Mouse (Mus musculus): Measurements from ENCODE around the gene Coa3. TPM values are rescaled to one million over a fixed set of nuclear protein-coding genes. Genes with fewer than 3 reads are reported as not detected.

The Coa3 gene
- polyA plus RNA-seq, 1 experiment from 2014 or later, result 165 TPM

DNA sequence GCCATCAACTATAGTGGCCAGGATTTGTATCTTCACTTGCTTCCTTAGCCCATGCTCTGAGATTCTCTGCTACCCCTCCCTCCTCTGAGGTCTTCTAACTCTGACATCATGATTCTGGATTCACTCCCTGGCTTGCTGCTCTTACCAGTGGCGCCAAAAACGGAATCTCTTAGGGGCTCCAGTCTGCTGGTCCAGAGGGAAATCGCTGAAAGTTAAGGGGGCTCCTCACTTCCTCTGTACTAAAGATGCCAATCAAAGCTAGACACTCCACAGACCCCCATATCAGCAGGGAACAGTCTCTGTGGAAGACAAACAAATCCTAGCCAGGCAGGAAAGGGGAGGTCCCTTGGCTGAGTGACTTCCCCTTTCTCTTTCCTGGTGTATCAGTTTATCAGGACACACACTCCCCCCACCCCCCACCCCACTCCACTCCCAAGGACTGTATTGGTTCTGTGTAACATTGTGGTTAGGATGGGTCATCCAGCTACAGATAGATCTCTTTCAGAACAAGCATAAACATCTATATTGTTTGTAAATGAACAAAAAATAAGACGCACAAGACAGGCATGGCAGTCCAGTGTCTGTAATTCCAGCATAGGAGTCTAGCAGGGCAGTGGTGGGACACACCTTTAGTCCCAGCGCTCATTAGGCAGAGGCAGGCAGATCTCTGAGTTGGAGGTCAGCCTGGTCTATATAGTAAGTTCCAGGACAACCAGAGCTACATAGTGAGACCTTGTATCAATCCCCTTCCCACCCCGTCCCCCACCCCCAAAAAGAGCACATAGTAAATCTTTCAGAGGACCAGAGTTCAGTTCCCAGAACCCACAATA, 46.7 kb downstream of the Coa3 start:
- H3K9ac ChIP-seq, result 0 out of 2 replicates have a peak overlapping the region, but pooled peaks have one; percentile 1
- peaks cover 40% of the 10 kb centered on the region for H3K4me1 ChIP-seq

DNA sequence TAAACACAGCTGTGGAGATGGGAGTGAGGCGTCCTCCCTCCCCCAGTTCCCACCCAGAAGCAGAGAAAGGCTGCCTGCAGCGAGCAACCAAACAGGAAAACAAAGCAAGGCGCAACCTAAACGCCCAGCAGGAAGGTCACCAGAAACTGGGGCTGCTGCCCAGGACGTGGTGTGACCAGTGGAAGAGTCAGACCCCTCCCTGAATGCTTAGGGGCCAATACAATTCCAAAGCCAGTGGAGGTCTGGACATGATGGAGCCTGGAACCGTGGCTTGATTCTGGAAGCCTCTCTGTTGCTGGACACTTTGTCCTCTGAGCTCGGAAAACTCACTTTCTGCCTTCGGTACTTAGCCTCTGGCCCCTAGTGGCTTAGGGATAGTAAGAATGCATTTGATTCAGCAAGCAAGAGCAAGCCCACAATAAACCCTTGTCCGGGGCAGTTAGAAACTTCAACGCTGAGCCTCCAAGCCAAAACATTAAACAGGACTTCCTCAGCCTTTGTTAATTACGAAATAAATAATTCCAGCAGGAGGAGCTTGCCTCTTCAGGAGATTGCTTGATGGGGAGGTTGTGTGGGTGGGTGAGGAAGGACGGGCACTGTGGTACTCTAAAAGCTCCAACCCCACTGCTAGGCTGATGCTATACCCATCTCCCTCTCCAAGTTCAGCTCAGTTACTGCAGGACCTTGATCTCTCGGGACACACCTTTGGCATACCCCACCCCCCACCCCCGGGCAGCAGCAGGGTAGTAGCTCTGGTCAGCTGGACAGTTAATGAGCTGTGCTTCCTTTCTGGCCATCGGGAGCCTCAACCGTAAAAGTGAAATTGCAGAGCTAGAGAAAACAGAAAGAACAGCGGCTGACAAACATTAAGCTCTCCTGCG, 47.7 kb downstream of the Coa3 start:
- 10% methylated on average over 18 of the region's 18 CpGs for WGBS
- Histone ChIP-seq H3K4me3 (replicated peaks) (peak overlapping the region; percentile 18), H3K4me1 (peaks cover 36% of the 10 kb centered on the region), H3K9me3 (replicated peaks) (no peaks in the 10 kb centered on the region), H3K36me3 (no peaks in the 10 kb centered on the region), H3K4me2 (replicated peaks) (peak overlapping the region; percentile 38), H3K27ac (replicated peaks) (peak overlapping the region; percentile 92), H3K27me3 (no peaks in the 10 kb centered on the region), H3K9ac (0 out of 2 replicates have a peak overlapping the region, but pooled peaks have one; percentile 1)
- no peak; the same call in 1 of the 2 replicates for ATAC-seq (ENCODE audit: insufficient number of reproducible peaks, low FRiP score, low TSS enrichment, low read depth)

More for the DNA sequence above, 46.7 kb downstream of the Coa3 start:
- Histone ChIP-seq H3K27ac (replicated peaks) (peak overlapping the region; percentile 92), H3K4me3 (replicated peaks) (peak overlapping the region; percentile 18), H3K9me3 (replicated peaks) (no peaks in the 10 kb centered on the region), H3K36me3 (no peaks in the 10 kb centered on the region), H3K4me2 (replicated peaks) (peak overlapping the region; percentile 38), H3K27me3 (no peaks in the 10 kb centered on the region)
- ATAC-seq (ENCODE audit: insufficient number of reproducible peaks, low FRiP score, low TSS enrichment, low read depth), result 0 out of 2 replicates have a peak, but pooled peaks have one; percentile 52
- 51% methylated on average over 6 of the region's 6 CpGs for WGBS

DNA sequence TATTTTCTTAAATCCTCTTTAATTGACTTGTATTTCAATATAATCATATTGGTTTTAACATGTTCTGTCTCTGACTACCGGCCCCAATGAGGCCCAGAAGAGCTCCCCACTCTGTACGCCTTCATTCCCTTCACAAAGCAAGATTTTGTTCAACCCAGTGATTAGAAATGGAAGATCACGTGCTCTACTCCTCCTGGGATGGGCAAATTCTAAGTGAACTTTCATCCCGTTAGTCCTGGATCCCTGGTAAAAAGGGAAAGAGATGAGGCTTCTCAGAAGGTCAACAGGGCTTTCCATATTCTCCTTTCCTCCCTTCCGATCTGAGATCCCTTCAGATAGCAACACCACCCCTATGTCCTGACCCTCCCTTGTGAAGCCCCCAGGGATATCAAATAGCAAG, 48.4 kb downstream of the Coa3 start:
- no peak overlapping the region for H3K4me3 ChIP-seq (replicated peaks)
- no peak overlapping the region for H3K9ac ChIP-seq
- peak overlapping the region; percentile 92 for H3K27ac ChIP-seq (replicated peaks)
- peaks cover 36% of the 10 kb centered on the region for H3K4me1 ChIP-seq
- WGBS, result 10% methylated on average over 5 of the region's 5 CpGs
- no peaks in the 10 kb centered on the region for H3K27me3 ChIP-seq
- H3K9me3 ChIP-seq (replicated peaks), result no peaks in the 10 kb centered on the region
- no peaks in the 10 kb centered on the region for H3K36me3 ChIP-seq
- 0 out of 2 replicates have a peak, but pooled peaks have one; percentile 5 for ATAC-seq (ENCODE audit: insufficient number of reproducible peaks, low FRiP score, low TSS enrichment, low read depth)
- peak overlapping the region; percentile 38 for H3K4me2 ChIP-seq (replicated peaks)

DNA sequence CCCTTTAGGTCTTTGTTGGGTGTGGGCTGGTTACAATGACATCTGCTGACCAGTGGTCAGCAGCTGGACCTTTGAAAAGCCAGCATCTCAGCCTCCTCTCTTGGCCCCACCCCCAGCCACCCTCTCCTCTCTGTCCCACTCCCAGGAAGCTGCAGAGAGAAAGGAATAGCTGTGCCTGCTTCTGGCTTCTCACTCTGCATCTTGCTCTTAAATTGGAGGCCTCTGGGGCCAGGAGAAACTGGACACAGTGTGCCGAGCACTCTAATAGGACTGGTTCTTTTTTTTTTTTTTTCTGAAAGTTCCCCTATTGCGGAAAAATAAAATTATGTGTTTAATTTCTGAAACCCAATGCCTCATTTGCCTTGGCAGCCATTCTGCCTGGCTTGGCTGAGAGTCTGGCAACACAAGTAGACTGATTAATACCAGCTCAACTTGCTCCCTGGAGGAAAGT, 48.8 kb downstream of the Coa3 start:
- Histone ChIP-seq H3K27me3 (no peaks in the 10 kb centered on the region), H3K4me1 (peaks cover 40% of the 10 kb centered on the region), H3K4me3 (replicated peaks) (no peak overlapping the region), H3K9me3 (replicated peaks) (no peaks in the 10 kb centered on the region), H3K27ac (replicated peaks) (peak overlapping the region; percentile 92), H3K36me3 (no peaks in the 10 kb centered on the region), H3K4me2 (replicated peaks) (peak overlapping the region; percentile 38; the same call in 1 of the 2 replicates), H3K9ac (no peak overlapping the region)
- no peak for ATAC-seq (ENCODE audit: insufficient number of reproducible peaks, low FRiP score, low TSS enrichment, low read depth)
- 15% methylated on average over 2 of the region's 2 CpGs for WGBS

DNA sequence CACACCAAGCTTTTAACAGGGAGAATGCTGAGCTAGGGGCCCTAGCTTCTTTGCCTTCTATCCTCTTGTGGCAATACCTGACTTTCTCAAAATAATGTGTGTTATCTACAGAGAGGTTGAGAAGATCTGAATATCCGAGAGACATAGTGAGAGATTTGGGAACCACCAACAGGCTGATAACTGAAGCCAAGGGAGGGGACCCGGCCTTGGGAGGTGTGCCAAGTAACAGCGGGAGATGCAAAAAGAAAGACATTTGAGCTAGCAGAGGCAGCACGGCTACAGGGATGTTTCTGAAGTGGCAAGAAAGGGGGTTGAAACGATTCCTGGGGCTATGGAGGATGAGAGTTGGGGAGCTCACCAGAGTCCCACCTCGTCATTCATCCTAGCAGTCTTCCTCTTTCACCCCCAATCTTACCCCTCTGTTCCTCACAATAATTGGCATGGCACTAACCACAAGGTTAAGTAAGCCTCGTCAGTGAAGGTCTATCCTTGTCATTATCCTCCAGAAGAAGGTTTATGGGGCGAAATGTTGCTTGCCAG, 49.5 kb downstream of the Coa3 start:
- ATAC-seq (ENCODE audit: insufficient number of reproducible peaks, low FRiP score, low TSS enrichment, low read depth), result no peak
- H3K27ac ChIP-seq (replicated peaks), result peak overlapping the region; percentile 92
- no peaks in the 10 kb centered on the region for H3K36me3 ChIP-seq
- no peaks in the 10 kb centered on the region for H3K9me3 ChIP-seq (replicated peaks)
- no peaks in the 10 kb centered on the region for H3K27me3 ChIP-seq
- H3K4me2 ChIP-seq (replicated peaks), result peak overlapping the region; percentile 38; the same call in 1 of the 2 replicates
- H3K9ac ChIP-seq, result no peak overlapping the region
- 22% methylated on average over 8 of the region's 8 CpGs for WGBS
- peaks cover 41% of the 10 kb centered on the region for H3K4me1 ChIP-seq
- H3K4me3 ChIP-seq (replicated peaks), result no peak overlapping the region

Other genes starting within 250 kb of the Coa3 start
- gene Naglu, start 209.1 kb downstream of the Coa3 start, polyA plus RNA-seq (2015; fragmentation: Nextera tagmentation; extraction: Ambion mirVana), result 15.1 and 16.6 TPM in 2 replicates
- 0.24 and 0.25 TPM in 2 replicates for gene Hsd17b1, start 200.7 kb downstream of the Coa3 start, polyA plus RNA-seq (2015; fragmentation: Nextera tagmentation; extraction: Ambion mirVana)
- gene Coasy, start 196.5 kb downstream of the Coa3 start, polyA plus RNA-seq (2015; fragmentation: Nextera tagmentation; extraction: Ambion mirVana), result 43.2 and 44.9 TPM in 2 replicates
- 50.3 and 52.0 TPM in 2 replicates for gene Mlx, start 191.8 kb downstream of the Coa3 start, polyA plus RNA-seq (2015; fragmentation: Nextera tagmentation; extraction: Ambion mirVana)
- gene Psmc3ip, start 183.7 kb downstream of the Coa3 start, polyA plus RNA-seq (2015; fragmentation: Nextera tagmentation; extraction: Ambion mirVana), result 32.0 and 33.6 TPM in 2 replicates
- gene Retreg3, start 159.2 kb downstream of the Coa3 start, polyA plus RNA-seq (2015; fragmentation: Nextera tagmentation; extraction: Ambion mirVana), result 25.3 and 26.7 TPM in 2 replicates
- gene Tubg1, start 159.2 kb downstream of the Coa3 start, polyA plus RNA-seq (2015; fragmentation: Nextera tagmentation; extraction: Ambion mirVana), result 69.7 and 73.4 TPM in 2 replicates
- gene Tubg2, start 123.2 kb downstream of the Coa3 start, polyA plus RNA-seq (2015; fragmentation: Nextera tagmentation; extraction: Ambion mirVana), result 11.1 and 11.9 TPM in 2 replicates
- 2.0 and 2.2 TPM in 2 replicates for gene Cntnap1, start 108.6 kb downstream of the Coa3 start, polyA plus RNA-seq (2015; fragmentation: Nextera tagmentation; extraction: Ambion mirVana)
- 27.2 and 28.7 TPM in 2 replicates for gene Plekhh3, start 107.8 kb downstream of the Coa3 start, polyA plus RNA-seq (2015; fragmentation: Nextera tagmentation; extraction: Ambion mirVana)
- 0.24 and 0.50 TPM in 2 replicates for gene Ccr10, start 103.7 kb downstream of the Coa3 start, polyA plus RNA-seq (2015; fragmentation: Nextera tagmentation; extraction: Ambion mirVana)
- gene Ezh1, start 52.7 kb downstream of the Coa3 start, polyA plus RNA-seq (2015; fragmentation: Nextera tagmentation; extraction: Ambion mirVana), result 16.5 and 18.7 TPM in 2 replicates
- gene Ramp2, start 33.1 kb downstream of the Coa3 start, polyA plus RNA-seq (2015; fragmentation: Nextera tagmentation; extraction: Ambion mirVana), result 138 and 139 TPM in 2 replicates
- gene Vps25, start 25.4 kb downstream of the Coa3 start, polyA plus RNA-seq (2015; fragmentation: Nextera tagmentation; extraction: Ambion mirVana), result 122 and 133 TPM in 2 replicates
- gene Wnk4, start 18.5 kb downstream of the Coa3 start, polyA plus RNA-seq (2015; fragmentation: Nextera tagmentation; extraction: Ambion mirVana), result 12.5 and 14.3 TPM in 2 replicates
- 1.1 and 1.9 TPM in 2 replicates for gene Cntd1, start 102 bp downstream of the Coa3 start, polyA plus RNA-seq (2015; fragmentation: Nextera tagmentation; extraction: Ambion mirVana)
- gene Becn1, start 23.2 kb upstream of the Coa3 start, polyA plus RNA-seq (2015; fragmentation: Nextera tagmentation; extraction: Ambion mirVana), result 141 and 143 TPM in 2 replicates
- gene Psme3, start 37.1 kb upstream of the Coa3 start, polyA plus RNA-seq (2015; fragmentation: Nextera tagmentation; extraction: Ambion mirVana), result 124 and 126 TPM in 2 replicates
- 1.1 and 1.6 TPM in 2 replicates for gene Aoc2, start 45.9 kb upstream of the Coa3 start, polyA plus RNA-seq (2015; fragmentation: Nextera tagmentation; extraction: Ambion mirVana)
- gene Aoc3, start 51.5 kb upstream of the Coa3 start, polyA plus RNA-seq (2015; fragmentation: Nextera tagmentation; extraction: Ambion mirVana), result 0.77 and 0.94 TPM in 2 replicates
- not detected in 2 replicates for gene G6pc, start 88.4 kb upstream of the Coa3 start, polyA plus RNA-seq (2015; fragmentation: Nextera tagmentation; extraction: Ambion mirVana)
- gene Aarsd1, start 138.5 kb upstream of the Coa3 start, polyA plus RNA-seq (2015; fragmentation: Nextera tagmentation; extraction: Ambion mirVana), result 63.4 and 65.6 TPM in 2 replicates
- 9.7 and 11.4 TPM in 2 replicates for gene Gm27029, start 145.7 kb upstream of the Coa3 start, polyA plus RNA-seq (2015; fragmentation: Nextera tagmentation; extraction: Ambion mirVana)
- 21.6 and 23.4 TPM in 2 replicates for gene Rundc1, start 146.0 kb upstream of the Coa3 start, polyA plus RNA-seq (2015; fragmentation: Nextera tagmentation; extraction: Ambion mirVana)
- 19.8 and 22.1 TPM in 2 replicates for gene Ptges3l, start 146.2 kb upstream of the Coa3 start, polyA plus RNA-seq (2015; fragmentation: Nextera tagmentation; extraction: Ambion mirVana)
- gene Rpl27, start 163.2 kb upstream of the Coa3 start, polyA plus RNA-seq (2015; fragmentation: Nextera tagmentation; extraction: Ambion mirVana), result 306 and 328 TPM in 2 replicates
- gene Ifi35, start 169.3 kb upstream of the Coa3 start, polyA plus RNA-seq (2015; fragmentation: Nextera tagmentation; extraction: Ambion mirVana), result 17.8 and 21.6 TPM in 2 replicates
- gene Rnd2, start 185.9 kb upstream of the Coa3 start, polyA plus RNA-seq (2015; fragmentation: Nextera tagmentation; extraction: Ambion mirVana), result 12.1 and 13.5 TPM in 2 replicates
- gene Vat1, start 187.1 kb upstream of the Coa3 start, polyA plus RNA-seq (2015; fragmentation: Nextera tagmentation; extraction: Ambion mirVana), result 59.3 and 61.8 TPM in 2 replicates